Mouse (Mus musculus): ENCODE results near the gene Vmn1r233.

The Vmn1r233 gene

DNA sequence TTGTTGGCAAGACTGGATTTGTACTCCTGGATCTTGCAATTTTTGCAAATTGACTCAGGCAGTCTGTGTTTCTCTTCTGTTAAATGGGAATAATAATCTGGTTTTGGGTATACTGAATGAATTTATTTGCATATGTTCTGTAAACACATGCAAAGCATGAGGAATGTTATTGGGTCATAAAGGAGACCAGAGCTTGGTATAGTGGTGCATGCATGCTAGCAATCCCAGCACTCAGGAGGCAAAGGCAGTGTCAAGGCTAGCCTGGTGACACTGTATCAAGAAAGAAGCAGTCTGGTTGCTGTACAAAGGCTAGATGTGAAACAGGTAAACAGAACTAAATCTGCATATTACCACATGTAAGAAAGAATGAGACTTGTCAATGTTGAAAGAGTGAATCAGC, 49.6 kb downstream of the Vmn1r233 start:
- H3K9me3 ChIP-seq (ENCODE audit: low read length): peaks cover 7% of the 10 kb centered on the region; the same call in 1 of the 2 replicates
- TF ChIP-seq NANOG (IDR thresholded peaks at IDR 0.05; ENCODE audit: borderline replicate concordance, low read length): no peak
- no peak for TF ChIP-seq CTCF (conservative IDR thresholded peaks at IDR 0.05; ENCODE audit: low read length)
- TF ChIP-seq POU5F1 (IDR thresholded peaks at IDR 0.05; ENCODE audit: borderline replicate concordance, low read length): no peak
- H3K4me1 ChIP-seq (replicated peaks; ENCODE audit: low read depth, low read length): peaks cover 45% of the 10 kb centered on the region
- H3K4me3 ChIP-seq (replicated peaks; ENCODE audit: low read length): peak overlapping the region; percentile 91
- no peaks in the 10 kb centered on the region for H3K27me3 ChIP-seq (ENCODE audit: insufficient read depth, low read length)
- H3K36me3 ChIP-seq (ENCODE audit: insufficient read depth, low read length): peaks cover 33% of the 10 kb centered on the region

DNA sequence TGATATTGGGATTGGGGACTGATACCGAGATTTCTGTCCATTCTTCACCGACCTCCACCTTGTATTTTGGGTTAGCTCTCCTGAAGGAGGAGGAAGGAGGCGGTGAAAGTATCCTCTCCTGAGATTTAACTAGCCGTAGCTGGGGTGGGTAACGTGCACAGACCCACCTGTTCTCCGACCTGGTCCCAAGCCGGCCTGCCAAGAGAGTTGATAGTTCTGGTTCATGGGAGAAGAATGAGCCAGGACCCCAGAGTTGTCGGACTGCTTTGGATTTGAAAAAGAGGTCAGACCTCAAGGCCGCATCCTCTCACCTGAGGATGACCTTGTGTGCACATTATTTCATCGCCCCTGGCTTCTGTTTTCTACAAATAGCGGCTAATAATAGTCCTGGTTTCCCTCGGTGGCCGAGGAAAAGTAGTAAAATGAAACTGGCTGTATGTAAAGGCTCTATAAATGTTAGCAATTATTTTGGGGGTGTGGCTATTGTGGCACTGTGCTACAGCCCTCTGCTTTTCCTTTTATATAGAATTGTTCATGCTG, 50.2 kb downstream of the Vmn1r233 start:
- no peak for TF ChIP-seq NANOG (IDR thresholded peaks at IDR 0.05; ENCODE audit: borderline replicate concordance, low read length)
- no peak for TF ChIP-seq POU5F1 (IDR thresholded peaks at IDR 0.05; ENCODE audit: borderline replicate concordance, low read length)
- TF ChIP-seq CTCF (conservative IDR thresholded peaks at IDR 0.05; ENCODE audit: low read length): no peak
- Histone ChIP-seq H3K4me3 (replicated peaks; ENCODE audit: low read length) (peak overlapping the region; percentile 91), H3K9me3 (ENCODE audit: low read length) (peaks cover 7% of the 10 kb centered on the region; the same call in 1 of the 2 replicates), H3K36me3 (ENCODE audit: insufficient read depth, low read length) (peaks cover 28% of the 10 kb centered on the region), H3K4me1 (replicated peaks; ENCODE audit: low read depth, low read length) (peaks cover 45% of the 10 kb centered on the region), H3K27me3 (ENCODE audit: insufficient read depth, low read length) (no peaks in the 10 kb centered on the region)

DNA sequence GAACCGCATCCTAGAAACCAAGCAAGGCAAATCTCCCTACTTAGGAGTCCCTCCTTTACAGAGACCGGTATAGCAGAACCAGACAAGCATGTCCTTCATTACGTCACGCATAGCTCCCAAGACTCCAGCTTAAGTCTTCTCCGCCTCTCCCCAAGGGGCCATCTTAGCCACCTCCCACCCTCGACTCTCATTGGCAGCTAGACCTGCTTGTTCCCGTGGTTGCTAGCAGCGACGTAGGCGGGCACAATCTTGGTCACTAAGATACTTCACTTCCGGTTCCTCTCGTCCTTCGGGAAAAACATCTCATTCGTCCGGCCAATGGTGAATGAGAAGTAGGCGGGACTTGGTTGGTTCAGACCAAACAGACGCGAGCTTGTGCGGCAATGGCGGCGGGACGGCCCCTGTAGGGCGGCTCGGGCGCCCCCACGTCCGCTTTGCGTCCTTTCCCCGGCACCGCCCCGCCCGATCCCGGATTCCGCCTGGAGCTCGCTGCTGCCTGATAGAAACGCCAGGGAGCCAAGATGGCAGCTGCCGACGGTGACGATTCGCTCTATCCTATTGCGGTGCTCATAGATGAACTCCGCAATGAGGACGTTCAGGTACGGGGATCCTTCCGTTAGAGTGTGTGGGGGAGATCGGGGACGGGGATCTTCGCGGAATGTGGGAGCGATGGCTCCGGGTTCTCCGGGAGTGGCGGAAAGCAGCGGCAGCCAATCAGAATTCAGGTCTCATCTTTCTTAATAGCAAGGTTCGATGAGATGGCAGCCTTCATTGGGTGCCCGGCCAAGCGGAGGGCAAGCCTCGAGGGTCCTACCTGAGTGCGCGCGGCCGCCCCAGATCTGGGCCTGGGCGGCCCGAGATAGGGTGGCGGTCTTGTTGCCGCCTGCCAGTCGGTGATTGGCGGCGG, 51.0 kb downstream of the Vmn1r233 start, which contains the start of gene Ppp2r1a:
TSS of gene Ppp2r1a (plus strand) at position 327 of the 907 bp plus-strand sequence.
- Histone ChIP-seq H3K9me3 (ENCODE audit: low read length) (peaks cover 7% of the 10 kb centered on the region; the same call in 1 of the 2 replicates), H3K36me3 (ENCODE audit: insufficient read depth, low read length) (peaks cover 21% of the 10 kb centered on the region; the same call in 1 of the 2 replicates), H3K4me3 (replicated peaks; ENCODE audit: low read length) (peak within 1 kb of the TSS; percentile 91), H3K27me3 (ENCODE audit: insufficient read depth, low read length) (no peaks in the 10 kb centered on the region), H3K4me1 (replicated peaks; ENCODE audit: low read depth, low read length) (peaks cover 39% of the 10 kb centered on the region)
- no peak for TF ChIP-seq CTCF (conservative IDR thresholded peaks at IDR 0.05; ENCODE audit: low read length)
- TF ChIP-seq NANOG (IDR thresholded peaks at IDR 0.05; ENCODE audit: borderline replicate concordance, low read length): no peak
- TF ChIP-seq POU5F1 (IDR thresholded peaks at IDR 0.05; ENCODE audit: borderline replicate concordance, low read length): no peak

DNA sequence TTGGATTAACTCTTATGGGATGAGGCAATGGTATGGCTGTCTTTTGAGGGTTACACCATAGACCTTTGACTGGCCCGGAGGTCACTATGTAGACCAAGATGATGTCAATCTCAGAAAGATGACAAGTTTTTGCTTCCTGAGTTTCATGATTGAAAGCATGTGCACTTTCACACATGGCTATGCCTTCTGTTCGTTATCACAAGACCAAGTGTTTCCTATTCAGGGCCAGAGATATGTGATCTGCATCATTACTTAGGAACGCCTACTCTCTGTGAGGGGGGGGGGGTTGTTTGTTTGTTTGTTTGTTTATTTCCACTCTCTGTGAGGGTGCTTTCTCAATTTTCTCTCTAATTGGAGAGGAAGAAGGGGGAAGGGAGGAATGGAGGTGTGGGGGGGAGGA, 52.0 kb downstream of the Vmn1r233 start:
- H3K4me3 ChIP-seq (replicated peaks; ENCODE audit: low read length): peak overlapping the region; percentile 91
- TF ChIP-seq CTCF (conservative IDR thresholded peaks at IDR 0.05; ENCODE audit: low read length): no peak
- no peak for TF ChIP-seq NANOG (IDR thresholded peaks at IDR 0.05; ENCODE audit: borderline replicate concordance, low read length)
- no peak for TF ChIP-seq POU5F1 (IDR thresholded peaks at IDR 0.05; ENCODE audit: borderline replicate concordance, low read length)
- peaks cover 7% of the 10 kb centered on the region; the same call in 1 of the 2 replicates for H3K9me3 ChIP-seq (ENCODE audit: low read length)
- H3K36me3 ChIP-seq (ENCODE audit: insufficient read depth, low read length): peaks cover 11% of the 10 kb centered on the region; the same call in 1 of the 2 replicates
- peaks cover 31% of the 10 kb centered on the region for H3K4me1 ChIP-seq (replicated peaks; ENCODE audit: low read depth, low read length)
- no peaks in the 10 kb centered on the region for H3K27me3 ChIP-seq (ENCODE audit: insufficient read depth, low read length)
